Mouse (Mus musculus) bone marrow macrophage, adult 2 months (primary cell): ENCODE data around the gene Ttl.

Experiments used
- CTCF ChIP-seq: IDR thresholded peaks from 2 replicates; pipeline ENCODE4 v1.5.1; 2012; ENCODE audit warnings: low read depth, mild to moderate bottlenecking, low read length, moderate library complexity
- POLR2A ChIP-seq: IDR thresholded peaks from 2 replicates; pipeline ENCODE4 v1.6.1; 2012; ENCODE audit warnings: mild to moderate bottlenecking, low read depth, low read length, borderline replicate concordance

DNA sequence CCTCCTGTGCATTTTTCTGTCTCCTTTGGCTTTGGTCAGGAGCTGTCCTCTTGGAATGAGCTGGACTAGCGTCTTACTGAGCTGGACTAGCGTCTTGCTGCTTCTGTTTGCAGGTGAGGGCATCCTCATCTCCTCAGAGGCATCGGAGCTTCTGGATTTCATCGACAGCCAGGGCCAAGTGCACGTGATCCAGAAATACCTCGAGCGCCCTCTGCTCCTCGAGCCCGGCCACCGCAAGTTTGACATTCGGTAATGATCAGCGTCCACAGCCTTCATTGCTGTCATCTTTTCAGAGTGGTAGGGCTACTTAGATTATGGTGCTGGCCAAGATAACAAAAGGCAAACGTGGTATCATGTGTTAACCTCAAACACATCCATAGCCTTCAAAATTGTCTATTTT is 15.4 kb downstream of the Ttl start:
- TF ChIP-seq CTCF (no peak), POLR2A (no peak)
